11 mouse cellular contexts compared by ENCODE assay signal in genomic region chr10:21804761-21805160, GRCm38 (mm10).
"Had no signal": no experiment of that assay in that cellular context is flagged by ENCODE, and none has a peak within 500 bp of the region (broad histone marks: within the 10 kb centered on the region; RNA-seq: fewer than 3 reads in every experiment).

No protein-coding gene starts in this region.

- H3K27me3 ChIP-seq: neural tube, embryonic 13.5 days; neural tube, embryonic 15.5 days; stomach, embryonic 15.5 days had no signal

- H3K4me3 ChIP-seq: neural tube, embryonic 13.5 days; neural tube, embryonic 15.5 days; stomach, embryonic 15.5 days had no signal

- H3K36me3 ChIP-seq: neural tube, embryonic 13.5 days; neural tube, embryonic 15.5 days; stomach, embryonic 15.5 days had no signal

- H3K4me1 ChIP-seq: neural tube, embryonic 13.5 days; neural tube, embryonic 15.5 days; stomach, embryonic 15.5 days had no signal

- H3K9me3 ChIP-seq: neural tube, embryonic 13.5 days; neural tube, embryonic 15.5 days; stomach, embryonic 15.5 days had no signal

- H3K27ac ChIP-seq: neural tube, embryonic 13.5 days; neural tube, embryonic 15.5 days; stomach, embryonic 15.5 days had no signal

- H3K4me2 ChIP-seq: neural tube, embryonic 13.5 days; neural tube, embryonic 15.5 days; stomach, embryonic 15.5 days had no signal

- DNase-seq: retina, postnatal 1 day; right cerebral cortex, adult 18-20 months; right cerebral cortex, postnatal 14 days; right cerebral cortex, postnatal 25 days; right cerebral cortex, postnatal 4 days; spleen, adult 18-20 months; thymus, adult 18-20 months; thymus, adult 2 months had no signal

- H3K9ac ChIP-seq: neural tube, embryonic 13.5 days; neural tube, embryonic 15.5 days; stomach, embryonic 15.5 days had no signal
